Mouse (Mus musculus) myocyte (in vitro differentiated cells): ENCODE data around the gene Cmpk2.

Source experiments
- CEBPB ChIP-seq: IDR thresholded peaks from 2 replicates; pipeline ENCODE4 v1.6.1; 2011; ENCODE audit warnings: mild to moderate bottlenecking, moderate library complexity; ENCODE audit not compliant: poor library complexity, insufficient read depth, severe bottlenecking
- E2F4 ChIP-seq: IDR thresholded peaks from one replicate; pipeline ENCODE4 v1.6.1; 2011; ENCODE audit warnings: mild to moderate bottlenecking, control low read depth, moderate library complexity; ENCODE audit not compliant: insufficient read depth
- MAX ChIP-seq: IDR thresholded peaks from one replicate; pipeline ENCODE4 v1.6.1; 2011; ENCODE audit warnings: low read depth, mild to moderate bottlenecking, control low read depth
- MYOD1 ChIP-seq, 3 experiments: IDR thresholded peaks; one replicate each; pipeline ENCODE4 v1.6.1; 2011; ENCODE audit warnings: control low read depth in 2 of 3, low read depth in 2 of 3, mild to moderate bottlenecking in 2 of 3, moderate library complexity in 1 of 3; ENCODE audit not compliant: insufficient read length in 2 of 3, control insufficient read depth in 1 of 3
- MYOG ChIP-seq, 3 experiments: IDR thresholded peaks; one replicate each; pipeline ENCODE4 v1.6.1; 2011; ENCODE audit warnings: control low read depth in 2 of 3, low read depth in 2 of 3, mild to moderate bottlenecking in 2 of 3; ENCODE audit not compliant: insufficient read length in 2 of 3, control insufficient read depth in 1 of 3, insufficient read depth in 1 of 3
- POLR2A ChIP-seq: IDR thresholded peaks from one replicate; pipeline ENCODE4 v1.6.1; 2011; ENCODE audit warnings: low read depth, mild to moderate bottlenecking, control low read depth, moderate library complexity; ENCODE audit not compliant: insufficient read length
- POLR2AphosphoS2 ChIP-seq: IDR thresholded peaks from one replicate; pipeline ENCODE4 v1.6.1; 2011; ENCODE audit warnings: low read depth, control low read depth; ENCODE audit not compliant: insufficient read length
- REST ChIP-seq: IDR thresholded peaks from one replicate; pipeline ENCODE4 v1.6.1; 2011; ENCODE audit warnings: mild to moderate bottlenecking, control low read depth, moderate library complexity; ENCODE audit not compliant: insufficient read depth, insufficient read length
- SRF ChIP-seq: IDR thresholded peaks from one replicate; pipeline ENCODE4 v1.6.1; 2011; ENCODE audit warnings: low read depth; ENCODE audit not compliant: control insufficient read depth, insufficient read length
- TCF12 ChIP-seq: IDR thresholded peaks from one replicate; pipeline ENCODE4 v1.6.1; 2011; ENCODE audit warnings: mild to moderate bottlenecking, control low read depth; ENCODE audit not compliant: poor library complexity, insufficient read depth, severe bottlenecking
- USF1 ChIP-seq: IDR thresholded peaks from one replicate; pipeline ENCODE4 v1.6.1; 2011; ENCODE audit warnings: low read depth, mild to moderate bottlenecking, control low read depth, moderate library complexity

DNA sequence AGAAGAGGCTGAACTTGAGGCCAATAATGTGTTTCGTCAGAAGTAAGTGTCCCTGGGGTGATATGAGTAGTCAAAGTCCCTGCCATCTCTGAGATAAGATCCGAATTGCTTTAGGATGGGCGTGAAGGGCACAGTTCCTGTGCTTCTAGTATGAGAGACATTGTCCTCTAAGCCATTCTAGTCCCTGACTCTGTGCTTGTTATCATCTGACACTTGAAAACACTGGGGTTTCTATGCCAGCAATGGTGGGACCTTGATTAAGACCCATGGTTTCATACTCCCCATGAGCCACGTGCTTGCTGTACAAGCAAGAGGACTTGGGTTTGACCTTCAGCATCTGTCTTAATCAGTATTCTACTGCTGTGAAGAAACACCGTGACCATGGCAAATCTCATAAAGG is 8.2 kb downstream of the Cmpk2 start:
- no peak for TF ChIP-seq POLR2AphosphoS2
- no peak for TF ChIP-seq TCF12
- no peak for TF ChIP-seq POLR2A
- TF ChIP-seq E2F4: no peak
- TF ChIP-seq USF1: no peak
- no peak for TF ChIP-seq MYOD1 (IDR thresholded peaks at IDR 0.05; ENCODE audit: control insufficient read depth in 1 of 3, insufficient read length in 2 of 3, low read depth in 2 of 3)
- no peak for TF ChIP-seq MYOG (IDR thresholded peaks at IDR 0.05; ENCODE audit: control insufficient read depth in 1 of 3, insufficient read depth in 1 of 3, insufficient read length in 2 of 3, low read depth in 2 of 3)
- no peak for TF ChIP-seq CEBPB
- TF ChIP-seq MAX: no peak
- TF ChIP-seq SRF: no peak
- no peak for TF ChIP-seq REST
